Mouse (Mus musculus): ENCODE results near the gene Cd320.
"Not testable (repeated sequence)": the region's sequence is repeated elsewhere in the genome, so short reads cannot be mapped to it uniquely, and the experiment has no call there.

Cd320 gene

GRCm38 (mm10) chr17:33842966-33843795 lies at the start of gene Cd320:
Gene Cd320, plus strand, starts transcription at chr17:33843091.
- DNase-seq (ENCODE audit: low spot score in 2 of 2) = peak; percentile 75 to 82

- DNase-seq (ENCODE audit: low spot score in 2 of 2) = no peak
Measured at GRCm38 (mm10) chr17:33798306-33798705, 44.6 kb upstream of the Cd320 start.

- DNase-seq (ENCODE audit: low spot score in 2 of 2) = no peak
Measured at GRCm38 (mm10) chr17:33799277-33799676, 43.6 kb upstream of the Cd320 start.

- DNase-seq (ENCODE audit: low spot score in 2 of 2) = no peak
Measured at GRCm38 (mm10) chr17:33802221-33802620, 40.7 kb upstream of the Cd320 start.

- no peak for DNase-seq (ENCODE audit: low spot score in 2 of 2)
Measured at GRCm38 (mm10) chr17:33804205-33804604, 38.7 kb upstream of the Cd320 start.

GRCm38 (mm10) chr17:33804745-33805144 lies 38.1 kb upstream of the Cd320 start:
- DNase-seq (ENCODE audit: low spot score in 2 of 2) = no peak

- no peak for DNase-seq (ENCODE audit: low spot score in 2 of 2)
Measured at GRCm38 (mm10) chr17:33807181-33807888, 35.6 kb upstream of the Cd320 start.

- no peak for DNase-seq (ENCODE audit: low spot score in 2 of 2)
Measured at GRCm38 (mm10) chr17:33808192-33808591, 34.7 kb upstream of the Cd320 start.

GRCm38 (mm10) chr17:33810334-33811141 lies 32.4 kb upstream of the Cd320 start, which contains the start of gene Kank3:
Gene Kank3, plus strand, starts transcription at chr17:33810519.
- peak; percentile 70 to 82 for DNase-seq (ENCODE audit: low spot score in 2 of 2)

GRCm38 (mm10) chr17:33811142-33811516 lies 31.8 kb upstream of the Cd320 start:
- DNase-seq (ENCODE audit: low spot score in 2 of 2) = no peak

- DNase-seq (ENCODE audit: low spot score in 2 of 2) = no peak
Measured at GRCm38 (mm10) chr17:33812475-33812874, 30.4 kb upstream of the Cd320 start.

- DNase-seq (ENCODE audit: low spot score in 2 of 2) = no peak
Measured at GRCm38 (mm10) chr17:33812990-33813389, 29.9 kb upstream of the Cd320 start.

- DNase-seq (ENCODE audit: low spot score in 2 of 2) = no peak
Measured at GRCm38 (mm10) chr17:33815399-33815798, 27.5 kb upstream of the Cd320 start.

- no peak for DNase-seq (ENCODE audit: low spot score in 2 of 2)
Measured at GRCm38 (mm10) chr17:33816612-33817011, 26.3 kb upstream of the Cd320 start.

GRCm38 (mm10) chr17:33817184-33817968 lies 25.5 kb upstream of the Cd320 start:
- DNase-seq (ENCODE audit: low spot score in 2 of 2) = peak; percentile 74 to 77

- peak in 1 of 2 experiments; percentile 17 for DNase-seq (ENCODE audit: low spot score in 2 of 2)
Measured at GRCm38 (mm10) chr17:33817969-33818643, 24.8 kb upstream of the Cd320 start.

- no peak for DNase-seq (ENCODE audit: low spot score in 2 of 2)
Measured at GRCm38 (mm10) chr17:33822436-33822959, 20.4 kb upstream of the Cd320 start.

GRCm38 (mm10) chr17:33823171-33823570 lies 19.7 kb upstream of the Cd320 start:
- DNase-seq (ENCODE audit: low spot score in 2 of 2) = not testable (repeated sequence)

- DNase-seq (ENCODE audit: low spot score in 2 of 2) = peak; percentile 98
Measured at GRCm38 (mm10) chr17:33824084-33824996, 18.6 kb upstream of the Cd320 start, which contains the start of the genes Rps28 and Ndufa7. Gene Rps28, minus strand, starts transcription at chr17:33824562. Gene Ndufa7, plus strand, starts transcription at chr17:33824572.
